Mouse (Mus musculus) kidney, postnatal 36 days (tissue): Measurements from ENCODE around the gene Nipbl.

Source experiments
- DNase-seq, 2 experiments: peaks; one replicate each; pipeline ENCODE4 v3.0.0; 2021 to 2022; ENCODE audit warnings: mixed read lengths in 2 of 2

The Nipbl gene

DNA sequence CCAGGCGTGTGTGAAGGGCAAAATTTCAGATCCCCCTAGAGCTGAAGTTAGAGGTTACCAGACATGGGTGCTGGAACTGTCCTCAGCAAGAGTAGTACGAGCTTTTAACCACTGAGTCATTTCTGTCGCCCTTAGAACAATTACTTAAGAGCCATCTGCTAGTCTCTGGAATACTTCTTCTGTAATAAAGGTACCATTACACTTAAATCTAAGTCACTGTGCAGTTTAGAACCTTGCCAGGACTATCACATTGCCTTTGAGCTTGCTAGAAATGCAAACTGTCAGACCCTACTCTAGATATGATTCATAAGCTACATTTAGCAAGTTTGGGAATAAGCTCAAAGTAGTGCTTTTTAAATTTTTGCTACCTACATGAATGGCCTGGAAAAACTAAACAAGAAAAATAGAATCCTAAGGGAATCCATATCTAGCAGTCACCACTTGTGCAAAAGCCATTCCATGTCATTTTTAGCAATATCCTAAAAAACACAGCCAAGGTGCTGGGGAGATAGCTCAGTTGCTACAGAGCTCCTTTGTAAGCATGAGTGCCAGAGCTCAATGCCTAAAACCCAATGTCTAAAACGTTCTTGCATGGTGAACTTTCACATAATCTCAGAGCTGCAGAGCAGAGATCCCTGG, 27.6 kb downstream of the Nipbl start:
- no peak for DNase-seq

DNA sequence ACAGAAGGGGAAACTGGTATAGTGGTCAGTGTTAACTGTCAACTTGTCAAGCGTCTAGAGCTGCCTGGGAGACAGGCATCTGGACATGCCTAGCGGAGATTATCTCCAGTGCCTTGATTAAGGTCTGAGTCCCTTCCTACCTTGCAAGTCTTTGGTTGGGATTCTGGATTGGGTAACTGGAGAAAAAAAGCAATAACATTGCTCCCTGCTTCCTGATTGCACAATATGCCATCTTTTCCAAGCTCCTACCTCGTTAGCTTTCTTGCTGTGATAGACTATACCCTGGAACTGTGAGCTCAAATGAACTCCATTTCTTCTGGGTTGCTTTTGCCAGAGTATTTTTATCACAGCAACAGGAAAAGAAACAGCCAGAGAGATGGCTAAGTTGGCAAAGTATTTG, 30.9 kb downstream of the Nipbl start:
- no peak for DNase-seq

- DNase-seq, result no peak
These were observed 32.4 kb downstream of the Nipbl start for GRCm38 (mm10) chr15:8411873-8412272.

DNA sequence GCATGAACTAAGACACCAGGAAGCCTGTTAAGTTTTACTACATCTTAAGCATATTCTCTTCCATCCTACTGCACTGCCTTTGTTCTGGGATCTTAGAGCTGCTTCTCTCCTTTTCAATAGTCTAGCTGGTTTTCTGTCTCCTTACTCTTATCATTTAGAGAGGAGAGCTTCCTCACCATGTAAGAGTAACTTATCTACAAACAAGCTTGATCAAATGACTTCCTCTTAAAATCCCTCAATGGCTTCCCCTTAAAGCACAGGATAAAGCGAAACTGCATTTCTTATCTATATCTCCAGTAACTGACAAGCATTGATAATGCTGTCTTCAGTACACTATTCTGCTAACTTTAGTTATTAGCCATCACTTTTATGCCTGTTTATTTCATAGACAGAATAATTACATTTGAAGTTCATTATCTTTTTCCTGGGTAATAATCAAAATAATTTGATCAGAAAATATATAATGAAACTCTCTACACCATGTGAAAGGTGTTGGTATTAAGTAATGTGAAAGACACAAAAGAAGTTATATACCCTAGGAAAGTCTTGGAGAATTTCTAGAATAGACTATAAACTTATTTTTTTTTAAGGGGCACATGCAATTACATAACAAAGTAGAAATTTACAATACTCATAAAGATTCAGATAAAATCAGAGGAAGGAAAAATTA, 33.0 kb downstream of the Nipbl start:
- no peak for DNase-seq

DNA sequence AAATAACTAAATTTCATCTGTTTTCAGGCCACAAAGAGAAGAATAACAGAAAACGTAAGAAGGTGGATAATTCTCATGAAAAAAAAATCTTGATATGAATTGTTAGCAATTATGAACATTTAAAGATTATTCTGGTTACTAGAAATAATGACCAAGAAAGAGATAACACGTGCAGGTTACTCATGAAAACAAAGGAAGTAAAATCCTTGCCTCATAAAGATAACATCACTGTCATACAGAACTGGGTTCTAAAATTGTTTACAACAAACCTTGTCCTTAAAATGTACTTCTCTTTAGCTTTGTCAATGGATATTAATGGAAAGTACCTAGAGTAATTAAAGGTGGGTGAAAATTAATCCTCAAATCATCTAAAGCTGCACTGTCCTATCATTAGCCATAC, 37.2 kb downstream of the Nipbl start:
- no peak for DNase-seq

- DNase-seq, result no peak
These were observed 38.0 kb downstream of the Nipbl start for GRCm38 (mm10) chr15:8406219-8406618.

DNA sequence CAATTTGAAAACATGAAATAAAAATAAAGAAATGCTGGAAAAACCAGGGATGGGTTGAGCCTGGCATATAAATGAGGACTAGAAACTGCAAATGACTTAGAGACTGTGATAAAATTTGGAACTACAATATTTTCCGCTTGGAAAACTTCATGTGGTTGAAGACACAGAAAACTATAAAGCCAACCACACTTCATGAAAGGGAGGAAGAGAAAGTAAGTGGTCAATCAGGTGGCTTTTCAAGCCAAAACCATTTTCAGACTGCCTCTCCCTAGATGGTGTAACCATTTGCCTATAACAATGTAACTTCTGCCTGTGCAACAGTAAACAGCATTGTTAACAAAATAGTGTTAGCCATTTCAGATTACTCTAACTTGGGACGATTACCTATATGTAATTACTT, 41.7 kb downstream of the Nipbl start:
- no peak for DNase-seq

GRCm38 (mm10) chr15:8401536-8401935, 42.7 kb downstream of the Nipbl start:
- peak in 1 of 2 experiments; percentile 7 for DNase-seq

DNA sequence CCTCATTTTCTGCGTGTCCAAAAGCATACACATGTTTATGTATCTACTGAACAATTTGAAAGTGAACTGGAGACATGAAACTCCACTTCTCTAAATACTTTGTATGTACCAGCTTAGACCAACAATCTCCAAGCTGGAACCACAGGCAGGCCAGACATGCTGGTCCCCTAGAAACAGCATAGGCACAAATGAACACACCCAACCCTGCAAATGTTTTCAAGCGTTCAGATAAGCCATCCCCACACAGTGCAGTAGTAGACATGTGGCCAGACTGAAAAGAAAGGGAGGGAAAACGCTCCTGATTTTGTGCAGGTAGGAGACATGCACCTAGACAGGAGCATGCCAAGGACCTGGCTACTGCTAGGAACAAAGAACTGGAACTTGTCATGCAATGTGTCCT, 52.5 kb downstream of the Nipbl start:
- DNase-seq, result no peak

DNA sequence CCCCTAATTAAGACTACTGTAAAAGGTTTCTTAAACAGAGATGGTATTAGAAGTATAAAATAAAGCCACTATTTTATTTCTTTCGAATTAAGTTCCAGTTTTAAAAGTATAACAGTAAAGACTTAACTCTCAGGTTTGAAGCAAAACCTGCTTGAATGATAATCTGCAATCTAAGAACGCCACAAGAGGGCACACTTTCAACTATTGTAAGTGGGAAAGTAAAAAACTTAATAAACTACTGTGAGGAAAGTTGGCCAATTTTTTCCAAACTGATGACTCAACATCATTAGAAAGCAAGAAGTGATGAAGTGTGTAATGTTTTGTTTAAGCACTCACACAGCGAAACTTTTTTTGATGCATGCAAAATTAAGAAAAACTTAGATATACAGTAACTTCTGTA, 62.0 kb downstream of the Nipbl start:
- peak; percentile 63 to 69 for DNase-seq

- no peak for DNase-seq
These were observed 68.6 kb downstream of the Nipbl start for GRCm38 (mm10) chr15:8375657-8376056.

GRCm38 (mm10) chr15:8374724-8375123, 69.5 kb downstream of the Nipbl start:
- no peak for DNase-seq

- no peak for DNase-seq
These were observed 97.0 kb downstream of the Nipbl start for GRCm38 (mm10) chr15:8347104-8347773.

DNA sequence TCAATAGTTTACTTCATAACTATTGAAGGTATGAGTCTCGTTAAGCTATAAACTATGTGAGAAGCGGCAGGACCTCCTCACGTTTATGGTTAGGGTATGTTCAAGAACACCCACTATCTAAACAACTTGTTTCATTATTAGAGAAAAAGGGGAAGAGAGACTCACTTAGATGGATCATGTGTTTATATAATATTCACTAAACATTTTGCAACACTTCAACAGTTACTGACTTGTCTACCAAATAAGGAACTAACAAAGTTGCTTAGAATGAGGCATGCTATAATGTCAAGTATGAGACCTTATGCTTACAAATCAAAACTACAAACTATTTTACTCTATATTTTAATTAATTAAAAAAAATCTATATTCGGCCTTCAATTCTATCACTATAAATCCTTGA, 103.7 kb downstream of the Nipbl start:
- no peak for DNase-seq

DNA sequence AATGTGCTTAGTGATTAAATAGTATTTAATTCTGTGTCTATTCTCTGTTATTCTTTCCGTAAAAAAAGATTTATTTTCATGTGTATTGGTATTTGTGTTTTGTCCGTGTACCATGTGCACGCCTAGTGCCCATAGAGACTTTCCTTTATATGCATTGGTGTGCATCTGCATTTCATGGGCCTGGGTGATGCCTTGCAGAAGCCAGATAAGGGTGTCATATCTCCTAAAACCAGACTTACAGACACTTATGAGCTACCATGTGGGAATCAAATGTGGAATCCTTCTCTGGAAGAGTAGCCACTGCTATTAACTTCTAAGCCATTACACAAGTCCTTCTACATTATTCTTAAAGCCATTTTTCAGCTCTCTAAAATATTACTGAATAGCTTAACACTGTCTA, 112.7 kb downstream of the Nipbl start:
- DNase-seq, result no peak

DNA sequence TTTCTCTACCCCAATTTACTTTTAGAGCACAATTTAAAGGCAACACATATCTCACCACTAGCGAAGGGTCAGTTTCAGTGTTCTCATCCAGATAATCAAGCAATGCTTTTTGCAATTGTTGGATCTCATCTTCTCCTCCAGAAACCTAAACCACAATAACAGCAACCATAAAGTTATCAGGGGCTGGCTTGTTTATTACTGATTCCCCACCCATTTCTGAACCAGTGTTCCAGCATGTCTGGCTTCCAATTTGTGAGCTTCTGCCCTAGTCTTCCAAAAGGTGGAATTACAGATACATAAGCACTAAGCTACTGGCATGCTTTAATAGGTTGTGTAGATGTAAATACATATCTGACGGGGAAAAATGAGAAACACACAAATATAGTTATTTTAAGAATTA, 118.6 kb downstream of the Nipbl start:
- no peak for DNase-seq

GRCm38 (mm10) chr15:8324833-8325232, 119.4 kb downstream of the Nipbl start:
- DNase-seq, result no peak

DNA sequence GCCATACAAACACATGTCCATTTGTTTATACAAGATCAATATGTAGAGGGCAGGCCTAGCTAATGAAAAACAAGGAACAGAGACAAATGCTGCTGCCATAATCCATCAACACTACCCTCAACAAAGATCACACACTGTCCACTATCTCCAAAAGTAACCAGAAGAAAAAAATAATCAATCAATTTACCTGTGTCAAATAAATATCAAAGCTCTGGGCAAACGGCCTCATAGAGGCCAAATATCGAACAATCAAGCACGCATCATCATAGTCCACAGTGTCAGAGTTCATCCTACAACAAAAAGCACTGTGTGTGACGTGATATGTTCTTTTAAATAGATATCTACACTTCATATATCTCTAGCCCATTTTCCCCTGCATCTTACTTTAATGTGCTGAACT, 120.2 kb downstream of the Nipbl start:
- DNase-seq, result no peak

DNA sequence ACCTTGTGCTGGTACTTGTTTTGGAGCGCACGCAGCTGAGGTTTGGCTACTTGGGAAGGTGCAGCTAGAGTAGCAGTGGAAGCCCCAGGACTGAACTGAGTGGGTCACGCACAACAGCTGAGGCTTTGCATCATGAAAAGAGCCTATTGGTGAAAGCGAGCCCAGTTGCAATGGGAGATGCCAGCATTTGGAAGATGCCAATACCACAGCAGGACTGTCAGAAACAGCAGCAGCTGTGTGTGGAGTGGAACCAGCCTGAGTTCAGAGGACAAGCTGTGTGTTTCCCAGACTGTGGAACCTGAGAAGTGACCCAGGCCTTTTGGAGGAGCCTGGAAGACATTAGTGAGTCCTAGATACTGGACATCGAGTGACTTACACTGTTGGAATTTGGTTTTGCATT, 122.8 kb downstream of the Nipbl start:
- no peak for DNase-seq

GRCm38 (mm10) chr15:8319191-8319590, 125.1 kb downstream of the Nipbl start:
- no peak for DNase-seq

GRCm38 (mm10) chr15:8317381-8317780, 126.9 kb downstream of the Nipbl start:
- DNase-seq, result no peak

GRCm38 (mm10) chr15:8305474-8305873, 138.8 kb downstream of the Nipbl start:
- no peak for DNase-seq

GRCm38 (mm10) chr15:8302944-8303343, 141.3 kb downstream of the Nipbl start:
- no peak for DNase-seq

DNA sequence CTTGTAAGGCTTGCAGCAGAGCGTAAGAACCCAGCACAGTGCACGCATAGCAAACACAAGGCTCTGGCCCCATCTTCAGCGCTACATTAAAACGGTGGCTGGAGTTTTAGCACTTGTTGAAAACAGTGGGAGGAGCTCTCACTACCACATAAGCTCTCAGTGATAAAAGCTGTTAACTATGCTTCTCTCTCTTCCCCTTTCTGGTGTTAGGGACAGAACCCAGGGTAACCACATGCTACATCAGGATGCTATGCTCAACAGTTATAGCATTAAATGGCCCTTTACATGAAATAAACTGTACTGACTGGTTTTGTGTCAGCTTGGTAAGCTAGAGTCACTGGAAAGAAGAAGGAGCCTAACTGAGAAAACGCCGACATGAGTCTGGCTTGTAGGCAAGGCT, 150.1 kb downstream of the Nipbl start:
- no peak for DNase-seq
